Mouse (Mus musculus): ENCODE measurements around the gene Mrps18a.

GRCm38 (mm10) chr17:46091899-46092298 is 18.9 kb upstream of the Mrps18a start:
- TF ChIP-seq CHD2 (IDR thresholded peaks at IDR 0.05; ENCODE audit: low read depth, low read length) (no peak), ZC3H11A (IDR thresholded peaks at IDR 0.05; ENCODE audit: borderline replicate concordance, low read depth, low read length) (no peak), ZNF384 (IDR thresholded peaks at IDR 0.05; ENCODE audit: low read depth, low read length) (no peak)

All from ES-E14 (cell line).